Mouse (Mus musculus) heart, postnatal 25 days (tissue): Measurements from ENCODE around the gene Wbp2. TPM values are rescaled to one million over a fixed set of nuclear protein-coding genes. Genes with fewer than 3 reads are reported as not detected.

Experiments used
- DNase-seq: peaks from one replicate; pipeline ENCODE4 v3.0.0; 2022; ENCODE audit warnings: low spot score
- intact Hi-C: fragments of 180-260 bp; cut with DNase I; formaldehyde crosslinking; loops from one replicate; pipeline ENCODE4 v1.15.1; 2025
- total RNA-seq, 2 experiments: library from RNA; stranded (reverse); gene quantifications; 2 replicates each; pipeline ENCODE4 v1.2.3; 2021

Wbp2 gene
- total RNA-seq, 2 experiments from 2014 or later: 80.1 to 92.2 TPM

- DNase-seq: no peak
Measured at GRCm38 (mm10) chr11:116074436-116074991, 12.3 kb downstream of the Wbp2 start.

GRCm38 (mm10) chr11:116072608-116073007 lies 14.2 kb downstream of the Wbp2 start:
- intact Hi-C loops: no loop called here
- no peak for DNase-seq

More at GRCm38 (mm10) chr11:116074436-116074991, 12.3 kb downstream of the Wbp2 start:
- intact Hi-C loops: no loop called here

DNA sequence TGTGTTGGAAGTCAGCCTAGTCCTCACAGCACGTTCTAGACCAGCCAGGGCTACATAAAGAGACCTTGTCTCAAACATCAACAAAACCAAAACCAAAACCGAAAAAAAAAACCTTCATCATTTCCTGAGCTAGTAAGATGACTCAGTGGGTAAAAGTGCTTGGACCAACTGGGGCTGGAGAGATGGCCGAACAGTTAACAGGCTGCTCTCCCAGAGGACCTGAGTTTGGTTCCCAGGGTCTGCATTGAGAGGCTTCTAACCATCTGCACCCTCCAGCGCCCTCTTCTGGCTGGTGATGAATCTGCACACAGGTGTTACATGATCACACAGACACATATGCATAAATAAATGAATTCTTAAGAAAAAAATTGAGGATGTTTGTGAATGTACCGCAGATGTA lies 15.3 kb downstream of the Wbp2 start:
- DNase-seq: no peak
- intact Hi-C loops: no loop called here

DNA sequence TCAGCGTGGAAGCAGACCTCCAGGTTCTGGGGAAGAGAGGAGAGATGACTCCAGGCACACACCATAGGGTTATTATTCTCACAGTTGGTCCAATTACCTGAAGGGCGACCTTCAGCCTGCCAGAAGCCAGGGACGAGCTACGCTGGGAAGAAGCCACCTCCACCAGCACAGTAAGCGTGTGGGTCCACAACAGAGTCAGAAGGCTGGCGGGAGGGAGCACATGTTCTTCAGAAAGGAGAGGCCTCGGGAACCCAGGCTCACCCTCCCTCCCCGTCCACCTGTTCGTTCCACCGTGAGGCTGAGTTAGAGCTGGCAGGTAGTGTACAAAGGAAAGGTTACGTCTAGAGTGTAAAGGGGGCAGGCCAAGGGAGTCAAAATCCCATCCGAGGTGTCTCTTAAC lies 21.4 kb downstream of the Wbp2 start:
- intact Hi-C loops: no loop called here
- no peak for DNase-seq

DNA sequence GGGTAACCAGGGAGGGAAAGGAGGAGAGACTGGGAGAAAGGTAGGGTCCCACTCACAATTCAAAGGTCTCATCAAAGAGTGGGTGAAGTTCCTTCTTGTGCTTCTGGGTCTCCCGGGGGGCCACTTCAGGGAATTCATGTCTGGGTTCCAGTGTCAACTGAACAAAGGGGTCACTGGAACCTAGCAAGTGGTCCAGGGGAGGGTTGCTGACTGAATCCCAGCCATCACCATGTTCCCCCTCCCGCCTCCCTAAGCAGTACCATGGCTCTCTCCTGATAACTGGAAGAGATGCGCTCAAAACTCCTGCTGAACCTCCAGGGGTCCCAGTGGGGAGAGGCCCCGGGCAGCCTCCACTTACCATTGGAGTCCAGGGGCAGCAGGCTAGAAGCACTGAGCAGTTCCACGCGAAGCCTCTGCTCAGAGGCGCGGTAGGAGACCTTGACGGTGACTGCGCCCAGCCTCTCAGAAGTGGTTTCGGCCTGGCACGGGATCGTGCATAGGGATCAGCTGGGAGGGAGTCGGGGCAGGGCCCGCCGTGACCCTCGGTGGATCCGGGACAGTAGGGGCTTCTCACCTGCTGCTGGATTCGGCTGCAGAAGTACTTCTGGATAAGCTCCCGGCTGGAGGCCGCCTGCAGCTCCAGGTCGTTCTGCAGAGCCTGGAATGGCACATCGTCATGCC lies 22.5 kb downstream of the Wbp2 start:
- DNase-seq: no peak

GRCm38 (mm10) chr11:116063562-116063961 lies 23.2 kb downstream of the Wbp2 start:
- DNase-seq: no peak
- intact Hi-C loops: no loop called here

More for the DNA sequence above, 22.5 kb downstream of the Wbp2 start:
- intact Hi-C loops: no loop called here

GRCm38 (mm10) chr11:116062521-116062920 lies 24.3 kb downstream of the Wbp2 start:
- intact Hi-C loops: no loop called here
- no peak for DNase-seq

- no peak for DNase-seq
- intact Hi-C loops: no loop called here
Measured at GRCm38 (mm10) chr11:116061641-116062415, 25.0 kb downstream of the Wbp2 start.

DNA sequence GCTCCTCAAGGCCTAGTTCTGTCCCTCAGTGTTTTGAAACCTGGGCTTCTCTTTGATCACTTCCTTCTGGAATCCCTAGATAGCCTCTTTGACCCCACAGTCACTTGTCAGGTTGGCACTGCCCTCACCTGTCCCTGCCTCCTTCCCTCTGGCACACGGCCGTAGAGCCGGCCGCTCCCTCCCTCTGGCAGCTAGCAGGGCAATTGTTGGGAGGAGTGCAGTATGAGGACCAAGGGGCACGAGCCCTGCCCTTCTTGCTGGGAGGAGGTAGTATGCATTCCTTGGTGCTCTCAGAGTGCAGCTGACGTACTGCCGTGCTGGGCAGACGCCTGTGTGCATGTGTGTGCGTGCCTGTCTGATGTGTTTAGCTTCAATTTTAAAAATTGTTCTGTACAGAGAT lies 26.2 kb downstream of the Wbp2 start:
- DNase-seq: no peak
- intact Hi-C loops: no loop called here

GRCm38 (mm10) chr11:116059691-116060025 lies 27.1 kb downstream of the Wbp2 start:
- DNase-seq: no peak
- intact Hi-C loops: no loop called here

DNA sequence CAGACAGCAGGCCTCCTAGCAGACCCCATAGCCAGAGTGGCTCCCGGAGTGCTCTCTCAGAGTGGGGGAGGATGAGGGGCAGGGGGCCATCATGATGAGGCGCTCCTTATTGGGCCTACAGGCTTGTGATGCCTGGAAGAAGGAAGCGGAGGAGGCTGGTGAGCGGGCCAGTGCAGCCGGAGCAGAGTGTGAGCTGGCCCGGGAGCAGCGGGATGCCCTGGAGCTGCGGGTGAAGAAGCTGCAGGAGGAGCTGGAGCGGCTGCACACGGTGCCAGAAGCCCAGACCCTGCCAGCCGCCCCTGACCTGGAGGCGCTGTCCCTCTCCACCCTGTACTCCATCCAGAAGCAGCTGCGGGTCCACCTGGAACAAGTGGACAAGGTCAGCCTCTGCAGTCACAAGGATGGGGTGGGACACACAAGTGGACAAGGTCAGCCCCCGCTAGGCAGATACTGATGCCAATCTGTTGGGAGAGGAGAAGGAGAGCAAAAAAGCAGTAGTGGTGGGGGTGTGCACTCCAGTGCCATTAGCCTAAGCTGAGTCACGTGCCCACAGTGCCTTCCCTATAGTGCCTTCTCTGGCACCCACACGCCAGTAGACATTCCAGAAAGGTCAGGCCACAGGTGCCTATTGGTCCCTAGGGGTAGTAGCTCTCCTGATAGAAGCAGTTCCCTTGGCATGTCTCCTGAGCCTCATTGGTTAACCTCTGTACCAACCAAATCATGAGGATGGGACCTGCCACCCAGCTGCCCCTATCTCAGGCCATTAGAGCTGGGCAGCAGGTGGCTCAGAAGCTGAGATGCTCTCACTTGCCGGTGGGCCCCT lies 27.7 kb downstream of the Wbp2 start:
- intact Hi-C loops: no loop called here

GRCm38 (mm10) chr11:116058022-116058614 lies 28.7 kb downstream of the Wbp2 start:
- DNase-seq: no peak
- intact Hi-C loops: no loop called here

More for the DNA sequence above, 27.7 kb downstream of the Wbp2 start:
- no peak for DNase-seq

GRCm38 (mm10) chr11:116057237-116057881 lies 29.4 kb downstream of the Wbp2 start:
- no peak for DNase-seq
- intact Hi-C loops: no loop called here

DNA sequence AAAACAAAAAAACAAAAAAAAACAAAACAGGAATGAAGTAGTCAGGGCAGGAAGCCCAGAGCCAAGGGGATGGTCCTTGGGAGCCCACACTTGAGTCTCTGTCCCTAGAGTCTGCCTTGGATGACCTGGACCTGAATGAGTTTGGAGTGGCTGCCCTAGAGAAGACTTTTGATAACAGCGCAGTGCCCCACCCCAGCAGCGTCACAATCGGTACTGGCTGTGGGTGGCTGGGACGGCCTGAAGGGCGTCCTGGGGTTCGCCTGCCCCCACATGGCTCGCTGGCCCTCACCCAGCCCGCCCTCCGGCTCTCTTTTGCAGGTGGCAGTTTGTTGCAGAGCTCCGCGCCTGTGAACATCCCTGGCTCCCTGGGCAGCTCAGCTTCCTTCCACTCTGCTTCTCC lies 30.9 kb downstream of the Wbp2 start:
- DNase-seq: no peak
- intact Hi-C loops: no loop called here

- DNase-seq: no peak
- intact Hi-C loops: no loop called here
Measured at GRCm38 (mm10) chr11:116053510-116054229, 33.1 kb downstream of the Wbp2 start.

DNA sequence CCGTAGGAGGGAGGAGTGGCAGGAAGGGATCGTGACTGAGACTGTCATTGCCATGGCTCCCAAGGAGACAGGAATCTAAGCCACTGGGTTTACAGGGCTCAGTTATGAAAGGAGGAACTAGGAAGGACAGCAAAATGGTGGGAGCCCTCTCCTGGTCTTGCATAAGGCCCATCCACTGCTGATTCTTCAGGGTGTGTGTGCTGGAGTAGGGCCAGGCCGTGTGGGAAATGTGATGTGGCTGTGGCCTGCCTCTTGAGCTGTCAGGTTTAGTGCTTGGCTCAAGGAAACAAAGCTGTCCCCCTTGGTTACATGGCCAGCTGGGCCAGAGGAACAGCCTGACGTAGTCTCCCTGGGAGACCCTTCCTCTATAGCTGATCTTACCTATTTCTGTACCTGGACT lies 36.6 kb downstream of the Wbp2 start:
- intact Hi-C loops: no loop called here
- DNase-seq: no peak

GRCm38 (mm10) chr11:116049610-116050009 lies 37.2 kb downstream of the Wbp2 start:
- intact Hi-C loops: no loop called here
- DNase-seq: no peak

- intact Hi-C loops: no loop called here
- no peak for DNase-seq
Measured at GRCm38 (mm10) chr11:116045173-116045572, 41.6 kb downstream of the Wbp2 start.

GRCm38 (mm10) chr11:116043286-116043685 lies 43.5 kb downstream of the Wbp2 start:
- no peak for DNase-seq
- intact Hi-C loops: loop anchor here (5.0 kb wide), 1 partner anchor 39 kb away; no protein-coding TSS in a partner anchor
